Mouse (Mus musculus) hindbrain, postnatal 0 days (tissue): Measurements from ENCODE around the gene Cyp1a1. TPM values are rescaled to one million over a fixed set of nuclear protein-coding genes. Genes with fewer than 3 reads are reported as not detected.
A peak's percentile ranks its signal among the peaks of the same experiment; 100 is the strongest.

ENCODE experiments used
- ATAC-seq: fragments of 200-750 bp; cut with Nextera tagmentation; 2 replicates; pipeline ENCODE4 v1.8.0; 2017; ENCODE audit warnings: mild to moderate bottlenecking, moderate TSS enrichment, moderate library complexity
- DNase-seq: peaks from one replicate; pipeline ENCODE4 v3.0.0-alpha.2; 2015; ENCODE audit warnings: low spot score
- H3K27ac ChIP-seq: fragments of 300-500 bp; sonication (generic); 2 replicates; pipeline ENCODE4 v1.5.1; 2014; ENCODE audit warnings: mild to moderate bottlenecking
- H3K27me3 ChIP-seq: fragments of 300-500 bp; sonication (generic); 2 replicates; pipeline ENCODE4 v1.6.1; 2014; ENCODE audit warnings: low read length, mixed read lengths; ENCODE audit not compliant: insufficient read depth
- H3K36me3 ChIP-seq: fragments of 300-500 bp; sonication (generic); 2 replicates; pipeline ENCODE4 v1.6.1; 2014; ENCODE audit warnings: low read length, mixed read lengths; ENCODE audit not compliant: insufficient read depth
- H3K4me1 ChIP-seq: fragments of 300-500 bp; sonication (generic); 2 replicates; pipeline ENCODE4 v1.6.1; 2014; ENCODE audit warnings: antibody characterized with exemption, low read length, mixed read lengths; ENCODE audit not compliant: insufficient read depth
- H3K4me2 ChIP-seq: fragments of 300-500 bp; sonication (generic); 2 replicates; pipeline ENCODE4 v1.6.1; 2014; ENCODE audit warnings: low read depth, mild to moderate bottlenecking, low read length, moderate library complexity, mixed read lengths
- H3K4me3 ChIP-seq: fragments of 300-500 bp; sonication (generic); 2 replicates; pipeline ENCODE4 v1.5.1; 2014; ENCODE audit warnings: low read length
- H3K9ac ChIP-seq: fragments of 300-500 bp; sonication (generic); replicated peaks from 2 replicates; pipeline ENCODE4 v1.6.1; 2014; ENCODE audit warnings: mild to moderate bottlenecking, low read length, moderate library complexity, mixed read lengths
- H3K9me3 ChIP-seq: fragments of 300-500 bp; sonication (generic); 2 replicates; pipeline ENCODE4 v1.6.1; 2016; ENCODE audit warnings: low read length, mixed read lengths
- CTCF ChIP-seq: IDR thresholded peaks from 2 replicates; pipeline ENCODE4 v1.5.1; 2016; ENCODE audit warnings: antibody characterized with exemption, control low read depth, low read depth
- whole genome bisulfite sequencing: fragments of 180-500 bp; shearing (Covaris S2); extraction: QIAGEN DNeasy Blood & Tissue Kit; methylation state at CpG from one replicate; pipeline ENCODE4 v1.1.7; 2014; 5-methylcytosine and 5-hydroxymethylcytosine counted together
- polyA plus RNA-seq: library from polyadenylated mRNA; unstranded; fragments of >200 nt; fragmentation: Nextera tagmentation; extraction: Ambion mirVana; gene quantifications from 2 replicates; pipeline ENCODE4 v1.2.1, GENCODE M21; 2015
- total RNA-seq: library from RNA; depleted of rRNA; stranded (reverse); fragments of >200 nt; gene quantifications from 2 replicates; pipeline ENCODE4 v1.2.3, GENCODE M21; 2014

The Cyp1a1 gene
- total and polyA plus RNA-seq, 2 experiments from 2014 or later = 0.05 to 0.24 TPM

GRCm38 (mm10) chr9:57728312-57728711, 40.6 kb downstream of the Cyp1a1 start:
- no peaks in the 10 kb centered on the region for H3K27me3 ChIP-seq
- DNase-seq = no peak
- H3K4me3 ChIP-seq = no peak overlapping the region
- no peak for ATAC-seq
- peak; percentile 28; the same call in 1 of the 2 replicates for TF ChIP-seq CTCF
- no peaks in the 10 kb centered on the region for H3K9me3 ChIP-seq
- H3K9ac ChIP-seq = no peak overlapping the region
- no peak overlapping the region for H3K27ac ChIP-seq
- peaks cover 3% of the 10 kb centered on the region; the same call in 1 of the 2 replicates for H3K36me3 ChIP-seq
- H3K4me2 ChIP-seq = no peak overlapping the region
- 82% methylated on average over 1 of the region's 1 CpGs for WGBS
- H3K4me1 ChIP-seq = no peaks in the 10 kb centered on the region

- H3K36me3 ChIP-seq = peaks cover 3% of the 10 kb centered on the region; the same call in 1 of the 2 replicates
- TF ChIP-seq CTCF = no peak
- no peak overlapping the region for H3K9ac ChIP-seq
- no peak overlapping the region for H3K4me2 ChIP-seq
- no peaks in the 10 kb centered on the region for H3K9me3 ChIP-seq
- ATAC-seq (no peak), DNase-seq (no peak)
- H3K27ac ChIP-seq = no peak overlapping the region
- no peaks in the 10 kb centered on the region for H3K4me1 ChIP-seq
- 96% methylated on average over 6 of the region's 6 CpGs for WGBS
- no peak overlapping the region for H3K4me3 ChIP-seq
- no peaks in the 10 kb centered on the region for H3K27me3 ChIP-seq
Measured at GRCm38 (mm10) chr9:57733606-57734005, 45.9 kb downstream of the Cyp1a1 start.

- Histone ChIP-seq H3K27me3 (no peaks in the 10 kb centered on the region), H3K36me3 (peaks cover 13% of the 10 kb centered on the region), H3K27ac (no peak overlapping the region), H3K4me1 (no peaks in the 10 kb centered on the region), H3K9me3 (no peaks in the 10 kb centered on the region), H3K4me2 (no peak overlapping the region), H3K4me3 (no peak overlapping the region), H3K9ac (no peak overlapping the region)
- TF ChIP-seq CTCF = no peak
- 87% methylated on average over 5 of the region's 5 CpGs for WGBS
- no peak for ATAC-seq
- no peak for DNase-seq
Measured at GRCm38 (mm10) chr9:57739863-57740262, 52.1 kb downstream of the Cyp1a1 start.

DNA sequence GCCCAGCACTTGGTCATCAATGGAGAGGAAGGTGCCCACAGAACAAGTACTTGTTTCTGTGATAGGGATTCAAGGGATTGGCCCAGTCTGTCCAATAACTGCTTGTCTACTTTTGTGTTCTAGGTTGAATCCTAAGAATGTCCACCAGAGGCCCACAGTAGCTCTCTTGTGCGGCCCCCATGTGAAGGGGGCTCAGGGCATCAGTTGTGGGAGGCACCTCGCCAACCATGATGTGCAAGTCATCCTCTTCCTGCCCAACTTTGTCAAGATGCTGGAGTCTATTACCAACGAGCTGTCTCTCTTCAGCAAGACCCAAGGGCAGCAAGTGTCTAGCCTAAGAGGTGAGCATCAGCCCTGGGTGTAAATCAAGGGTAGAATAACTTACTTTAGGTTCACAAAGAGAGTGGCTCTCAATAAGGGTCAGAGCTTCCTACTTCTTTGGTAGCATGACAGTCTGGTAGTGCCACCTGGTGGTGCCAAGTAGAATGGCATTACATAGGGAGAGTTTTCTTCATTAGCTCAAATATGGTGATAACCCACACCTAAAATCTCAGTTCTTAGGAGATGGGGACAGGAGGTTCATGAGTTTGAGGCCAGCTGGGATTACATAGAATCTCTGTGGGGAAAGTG, 56.8 kb downstream of the Cyp1a1 start:
- Histone ChIP-seq H3K27ac (no peak overlapping the region), H3K9me3 (no peaks in the 10 kb centered on the region), H3K4me1 (no peaks in the 10 kb centered on the region), H3K9ac (no peak overlapping the region), H3K4me2 (no peak overlapping the region), H3K27me3 (no peaks in the 10 kb centered on the region), H3K36me3 (peaks cover 46% of the 10 kb centered on the region), H3K4me3 (no peak overlapping the region)
- peak; percentile 95 for TF ChIP-seq CTCF
- WGBS = 80% methylated on average over 3 of the region's 3 CpGs
- ATAC-seq (peak; percentile 36; the same call in 1 of the 2 replicates), DNase-seq (peak; percentile 80)

GRCm38 (mm10) chr9:57747067-57747466, 59.3 kb downstream of the Cyp1a1 start:
- ATAC-seq = no peak
- Histone ChIP-seq H3K4me1 (no peaks in the 10 kb centered on the region), H3K4me3 (no peak overlapping the region), H3K27me3 (no peaks in the 10 kb centered on the region), H3K4me2 (no peak overlapping the region), H3K36me3 (peaks cover 58% of the 10 kb centered on the region), H3K9ac (no peak overlapping the region), H3K9me3 (no peaks in the 10 kb centered on the region), H3K27ac (no peak overlapping the region)
- TF ChIP-seq CTCF = no peak
- WGBS = 81% methylated on average over 1 of the region's 1 CpGs
- no peak for DNase-seq

GRCm38 (mm10) chr9:57748137-57748536, 60.4 kb downstream of the Cyp1a1 start:
- no peak overlapping the region for H3K4me2 ChIP-seq
- H3K27me3 ChIP-seq = no peaks in the 10 kb centered on the region
- H3K9ac ChIP-seq = no peak overlapping the region
- TF ChIP-seq CTCF = no peak
- WGBS = 57% methylated on average over 6 of the region's 6 CpGs
- no peaks in the 10 kb centered on the region for H3K9me3 ChIP-seq
- no peak overlapping the region for H3K27ac ChIP-seq
- no peak overlapping the region for H3K4me3 ChIP-seq
- peak; percentile 43 for DNase-seq
- peaks cover 69% of the 10 kb centered on the region for H3K36me3 ChIP-seq
- no peaks in the 10 kb centered on the region for H3K4me1 ChIP-seq
- ATAC-seq = no peak

GRCm38 (mm10) chr9:57748831-57749230, 61.1 kb downstream of the Cyp1a1 start:
- Histone ChIP-seq H3K4me1 (no peaks in the 10 kb centered on the region), H3K4me3 (no peak overlapping the region), H3K9ac (no peak overlapping the region), H3K27ac (no peak overlapping the region), H3K4me2 (no peak overlapping the region), H3K36me3 (peaks cover 76% of the 10 kb centered on the region), H3K27me3 (no peaks in the 10 kb centered on the region), H3K9me3 (no peaks in the 10 kb centered on the region)
- ATAC-seq = no peak
- whole genome bisulfite sequencing = 50% methylated on average over 1 of the region's 1 CpGs
- DNase-seq = no peak
- no peak for TF ChIP-seq CTCF
